Mouse (Mus musculus) embryonic facial prominence, embryonic 14.5 days (tissue): ENCODE results near the gene Clpb. TPM values are rescaled to one million over a fixed set of nuclear protein-coding genes. Genes with fewer than 3 reads are reported as not detected.
A peak's percentile ranks its signal among the peaks of the same experiment; 100 is the strongest.
"Not testable (repeated sequence)": the region's sequence is repeated elsewhere in the genome, so short reads cannot be mapped to it uniquely, and the experiment has no call there.

Experiments used
- ATAC-seq: fragments of 200-750 bp; cut with Nextera tagmentation; 2 replicates; pipeline ENCODE4 v1.8.0; 2017; ENCODE audit warnings: low read depth, moderate number of reproducible peaks, moderate TSS enrichment
- DNase-seq: peaks from one replicate; pipeline ENCODE4 v3.0.0-alpha.2; 2015; ENCODE audit warnings: low spot score
- H3K27ac ChIP-seq: fragments of 300-500 bp; sonication (generic); replicated peaks from 2 replicates; pipeline ENCODE4 v1.5.1; 2014; ENCODE audit warnings: low read depth, mild to moderate bottlenecking, low read length, moderate library complexity
- H3K27me3 ChIP-seq: fragments of 300-500 bp; sonication (generic); replicated peaks from 2 replicates; pipeline ENCODE4 v1.6.1; 2014; ENCODE audit warnings: low read length; ENCODE audit not compliant: control insufficient read depth, insufficient read depth
- H3K36me3 ChIP-seq: fragments of 300-500 bp; sonication (generic); 2 replicates; pipeline ENCODE4 v1.6.1; 2014; ENCODE audit warnings: low read length, mixed read lengths; ENCODE audit not compliant: control insufficient read depth, insufficient read depth
- H3K4me1 ChIP-seq: fragments of 300-500 bp; sonication (generic); 2 replicates; pipeline ENCODE4 v1.6.1; 2014; ENCODE audit warnings: antibody characterized with exemption, low read length; ENCODE audit not compliant: control insufficient read depth, insufficient read depth
- H3K4me2 ChIP-seq: fragments of 300-500 bp; sonication (generic); 2 replicates; pipeline ENCODE4 v1.6.1; 2014; ENCODE audit warnings: low read depth, mild to moderate bottlenecking, low read length, moderate library complexity, mixed read lengths
- H3K4me3 ChIP-seq: fragments of 300-500 bp; sonication (generic); 2 replicates; pipeline ENCODE4 v1.5.1; 2014; ENCODE audit warnings: low read depth, mild to moderate bottlenecking, low read length
- H3K9ac ChIP-seq: fragments of 300-500 bp; sonication (generic); 2 replicates; pipeline ENCODE4 v1.6.1; 2014; ENCODE audit warnings: low read depth, mild to moderate bottlenecking, low read length, moderate library complexity, mixed read lengths
- H3K9me3 ChIP-seq: fragments of 300-500 bp; sonication (generic); 2 replicates; pipeline ENCODE4 v1.6.1; 2016; ENCODE audit warnings: low read length; ENCODE audit not compliant: control insufficient read depth
- WGBS: fragments of 180-500 bp; shearing (Covaris S2); extraction: QIAGEN DNeasy Blood & Tissue Kit; methylation state at CpG from one replicate; pipeline ENCODE4 v1.1.7; 2014; 5-methylcytosine and 5-hydroxymethylcytosine counted together
- polyA plus RNA-seq: library from polyadenylated mRNA; unstranded; fragments of >200 nt; fragmentation: Nextera tagmentation; extraction: Ambion mirVana; gene quantifications from 2 replicates; pipeline ENCODE4 v1.2.1, GENCODE M21; 2014

Clpb gene
- polyA plus RNA-seq: 37.5 and 48.5 TPM in 2 replicates

DNA sequence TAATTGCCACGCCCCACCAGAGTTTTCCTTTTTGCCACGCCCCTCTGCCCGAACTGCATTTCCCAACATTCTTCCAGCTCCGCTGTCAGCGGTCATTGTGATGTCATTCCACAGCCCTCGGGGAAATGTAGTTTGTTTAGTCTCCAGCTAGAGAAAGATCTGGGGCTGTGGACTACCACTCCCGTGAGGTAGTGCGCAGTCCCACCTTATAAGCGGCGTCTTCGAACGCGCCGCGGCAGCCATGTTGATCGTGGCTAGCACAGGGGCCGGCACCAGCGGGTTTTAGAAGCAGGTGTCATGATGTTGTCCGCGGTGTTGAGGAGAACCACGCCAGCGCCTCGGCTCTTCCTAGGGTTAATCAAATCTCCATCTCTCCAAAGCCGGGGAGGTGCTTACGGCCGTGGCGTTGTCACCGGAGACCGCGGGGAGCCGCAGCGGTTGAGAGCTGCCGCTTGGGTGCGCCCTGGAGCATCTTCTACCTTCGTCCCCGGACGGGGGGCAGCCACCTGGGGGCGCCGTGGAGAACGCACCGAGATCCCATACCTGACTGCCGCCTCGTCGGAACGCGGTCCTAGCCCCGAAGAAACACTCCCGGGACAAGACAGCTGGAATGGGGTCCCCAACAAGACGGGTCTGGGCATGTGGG lies at the start of gene Clpb:
Gene Clpb (plus strand): TSS at position 120 of the 646 bp plus-strand sequence.
- Histone ChIP-seq H3K4me2 (peak within 1 kb of the TSS; percentile 74), H3K9me3 (no peaks in the 10 kb centered on the region), H3K27ac (no peak within 1 kb of the TSS), H3K27me3 (no peaks in the 10 kb centered on the region), H3K4me1 (peaks cover 8% of the 10 kb centered on the region), H3K4me3 (peak within 1 kb of the TSS; percentile 68), H3K9ac (peak within 1 kb of the TSS; percentile 61), H3K36me3 (no peaks in the 10 kb centered on the region)
- DNase-seq: peak; percentile 99
- WGBS: under 1% methylated on average over 45 of the region's 49 CpGs
- peak; percentile 99 for ATAC-seq

DNA sequence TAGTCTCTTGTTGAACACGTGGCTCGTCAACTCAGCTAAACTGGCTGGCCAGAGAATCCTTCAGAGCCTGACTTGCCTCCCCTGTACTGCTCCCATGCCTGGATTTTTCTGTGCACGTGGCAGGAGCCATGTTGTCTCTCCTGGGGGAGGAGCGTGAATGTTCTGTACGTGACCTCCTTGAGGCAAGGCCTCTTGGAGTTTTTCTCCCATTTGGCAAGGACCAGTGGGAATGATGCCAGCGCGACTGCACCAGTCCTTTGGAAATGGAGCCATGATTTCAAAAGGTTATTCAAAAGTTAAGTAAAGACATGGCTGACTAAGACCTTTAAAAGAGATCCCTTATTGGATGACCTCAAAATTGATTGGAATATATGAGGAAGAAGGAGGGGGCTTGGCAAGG lies 48.0 kb upstream of the Clpb start:
- no peaks in the 10 kb centered on the region for H3K9me3 ChIP-seq
- DNase-seq (no peak), ATAC-seq (no peak)
- no peak overlapping the region for H3K27ac ChIP-seq
- H3K27me3 ChIP-seq: no peaks in the 10 kb centered on the region
- H3K4me3 ChIP-seq: no peak overlapping the region
- no peaks in the 10 kb centered on the region for H3K36me3 ChIP-seq
- no peak overlapping the region for H3K9ac ChIP-seq
- no peak overlapping the region for H3K4me2 ChIP-seq
- WGBS: 72% methylated on average over 7 of the region's 7 CpGs
- no peaks in the 10 kb centered on the region for H3K4me1 ChIP-seq

DNA sequence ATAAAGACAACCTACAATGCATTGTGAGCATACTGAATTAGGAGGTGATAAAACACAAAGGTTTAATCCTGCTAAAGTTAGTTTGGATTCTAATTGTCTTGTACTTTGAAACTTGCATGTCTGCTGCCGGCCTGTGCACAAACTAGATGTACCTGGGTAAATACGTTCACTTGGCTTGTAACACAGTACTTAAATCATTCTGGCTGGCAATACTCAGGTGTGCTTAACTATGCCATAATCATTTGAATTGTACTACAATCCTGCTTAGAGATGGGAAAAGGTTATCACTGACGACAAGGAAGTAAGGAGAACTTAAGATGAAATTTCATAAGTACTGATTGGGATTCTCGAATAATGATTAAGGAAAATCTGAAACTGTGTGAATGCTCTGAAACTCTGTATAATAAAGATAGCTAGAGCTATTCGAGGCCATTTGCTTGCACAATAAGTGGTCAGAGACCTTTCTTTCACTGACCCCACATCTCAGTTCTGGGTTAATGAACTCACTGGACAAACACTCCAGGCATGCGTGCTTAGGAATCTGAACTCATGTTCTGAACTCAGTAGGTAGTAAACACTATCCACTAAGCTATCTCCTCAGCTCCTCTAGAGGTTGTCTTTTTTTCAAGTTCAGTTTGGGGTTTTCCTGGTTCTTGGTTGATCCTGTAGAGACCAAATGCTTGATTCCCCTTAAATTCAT lies 47.1 kb upstream of the Clpb start:
- WGBS: 79% methylated on average over 6 of the region's 6 CpGs
- Histone ChIP-seq H3K27me3 (no peaks in the 10 kb centered on the region), H3K9ac (no peak overlapping the region), H3K9me3 (no peaks in the 10 kb centered on the region), H3K4me2 (no peak overlapping the region), H3K4me3 (no peak overlapping the region), H3K36me3 (no peaks in the 10 kb centered on the region), H3K4me1 (no peaks in the 10 kb centered on the region), H3K27ac (no peak overlapping the region)
- no peak for ATAC-seq
- no peak for DNase-seq

DNA sequence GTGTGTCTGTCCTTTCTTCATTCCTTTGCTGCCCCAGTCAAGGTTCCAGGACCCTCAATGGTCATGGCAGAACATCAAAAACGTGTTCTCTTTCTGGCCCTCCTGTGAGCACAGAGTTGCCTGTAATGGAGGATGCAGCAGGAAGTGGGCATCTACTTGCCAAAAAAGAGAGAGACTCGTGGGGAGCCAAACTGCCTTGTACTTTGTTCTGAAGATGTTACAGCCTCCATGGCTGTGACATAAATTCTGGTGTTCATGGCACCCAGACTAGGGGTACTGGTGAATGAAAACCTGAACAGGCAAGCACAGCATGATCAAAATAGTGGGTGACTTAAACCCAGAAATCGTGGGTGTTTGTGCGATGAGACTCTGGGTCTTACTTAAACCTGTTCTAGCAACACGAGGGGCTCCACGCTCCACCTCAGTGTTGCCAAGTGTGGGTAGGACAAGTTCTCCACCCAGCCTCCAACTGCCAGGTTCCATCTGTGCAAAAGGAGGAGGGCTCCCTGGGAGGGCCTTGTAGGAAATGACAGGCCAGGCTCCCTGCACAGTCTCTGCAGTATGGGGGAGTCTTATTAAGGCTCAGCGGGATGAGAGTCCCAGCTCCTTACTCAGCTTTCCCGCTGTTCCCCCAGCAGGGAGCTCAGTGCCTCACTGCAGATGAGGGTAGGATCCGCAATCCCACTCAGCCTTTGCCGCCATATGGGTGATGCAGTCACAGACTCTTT lies 45.8 kb upstream of the Clpb start:
- DNase-seq (no peak), ATAC-seq (no peak)
- whole genome bisulfite sequencing: 63% methylated on average over 10 of the region's 10 CpGs
- H3K4me2 ChIP-seq: no peak overlapping the region
- no peaks in the 10 kb centered on the region for H3K36me3 ChIP-seq
- no peaks in the 10 kb centered on the region for H3K4me1 ChIP-seq
- no peak overlapping the region for H3K27ac ChIP-seq
- H3K9me3 ChIP-seq: no peaks in the 10 kb centered on the region
- H3K4me3 ChIP-seq: no peak overlapping the region
- H3K9ac ChIP-seq: no peak overlapping the region
- H3K27me3 ChIP-seq: no peaks in the 10 kb centered on the region

- Histone ChIP-seq H3K27ac (no peak overlapping the region), H3K4me1 (no peaks in the 10 kb centered on the region), H3K27me3 (no peaks in the 10 kb centered on the region), H3K9me3 (no peaks in the 10 kb centered on the region), H3K4me2 (no peak overlapping the region), H3K9ac (no peak overlapping the region), H3K4me3 (no peak overlapping the region), H3K36me3 (no peaks in the 10 kb centered on the region)
- DNase-seq: no peak
- no peak for ATAC-seq
- 83% methylated on average over 7 of the region's 7 CpGs for WGBS
These were observed 45.2 kb upstream of the Clpb start for GRCm38 (mm10) chr7:101618273-101618672.

DNA sequence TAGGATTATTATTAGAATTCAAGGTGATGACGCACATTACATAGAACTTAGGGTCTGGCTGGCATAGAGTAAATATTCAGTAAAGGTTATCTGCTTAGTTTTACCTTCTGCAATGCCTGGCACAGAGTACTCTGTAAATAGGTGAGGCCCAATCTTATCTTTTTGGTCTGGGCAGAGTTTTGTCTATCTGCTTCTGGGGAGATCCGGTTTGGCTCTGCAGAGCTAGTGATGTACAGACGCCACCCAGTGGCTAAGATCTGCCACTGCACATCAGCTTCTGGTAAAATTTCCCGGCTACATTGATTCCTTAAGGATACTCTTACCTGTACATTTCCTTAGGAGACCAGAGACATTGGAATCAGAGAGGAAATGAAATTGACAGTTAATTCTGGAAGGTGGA lies 43.1 kb upstream of the Clpb start:
- Histone ChIP-seq H3K4me2 (no peak overlapping the region), H3K36me3 (no peaks in the 10 kb centered on the region), H3K4me3 (no peak overlapping the region), H3K4me1 (no peaks in the 10 kb centered on the region), H3K27ac (no peak overlapping the region), H3K27me3 (no peaks in the 10 kb centered on the region), H3K9ac (no peak overlapping the region), H3K9me3 (no peaks in the 10 kb centered on the region)
- no peak for ATAC-seq
- peak; percentile 40 for DNase-seq
- 24% methylated on average over 4 of the region's 4 CpGs for WGBS

- DNase-seq, H3K9me3 ChIP-seq, H3K27me3 ChIP-seq, H3K27ac ChIP-seq, H3K4me2 ChIP-seq, H3K36me3 ChIP-seq, H3K4me1 ChIP-seq, H3K9ac ChIP-seq, ATAC-seq, H3K4me3 ChIP-seq: not testable (repeated sequence)
- WGBS: 82% methylated on average over 4 of the region's 4 CpGs
These were observed 41.6 kb upstream of the Clpb start for GRCm38 (mm10) chr7:101621861-101622260.

DNA sequence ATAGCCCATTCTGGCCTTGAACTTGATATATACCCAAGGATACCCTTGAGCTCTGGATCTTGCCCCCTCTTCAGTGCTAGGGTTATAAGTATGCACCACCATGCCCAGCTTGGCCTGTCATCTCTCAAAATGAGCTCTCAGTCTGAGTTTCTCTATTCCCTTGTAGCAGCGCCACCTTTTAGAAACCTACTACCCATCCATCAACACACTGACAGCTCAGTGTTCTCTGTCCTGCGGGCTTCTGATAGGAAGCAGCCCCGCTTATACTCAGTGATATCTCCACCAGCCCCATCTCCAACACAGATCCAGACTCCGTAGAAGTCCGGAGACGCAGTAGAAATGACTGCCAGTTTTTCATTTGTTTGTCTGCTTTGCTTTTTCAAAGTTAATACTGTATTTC lies 39.1 kb upstream of the Clpb start:
- H3K27me3 ChIP-seq: no peaks in the 10 kb centered on the region
- H3K4me2 ChIP-seq: no peak overlapping the region
- no peak overlapping the region for H3K9ac ChIP-seq
- no peaks in the 10 kb centered on the region for H3K4me1 ChIP-seq
- no peaks in the 10 kb centered on the region for H3K36me3 ChIP-seq
- H3K4me3 ChIP-seq: no peak overlapping the region
- no peak for ATAC-seq
- WGBS: 73% methylated on average over 6 of the region's 6 CpGs
- no peak overlapping the region for H3K27ac ChIP-seq
- no peaks in the 10 kb centered on the region for H3K9me3 ChIP-seq
- no peak for DNase-seq
